Mouse (Mus musculus) limb, embryonic 13.5 days (tissue): Measurements from ENCODE around the gene Mvk. TPM values are rescaled to one million over a fixed set of nuclear protein-coding genes. Genes with fewer than 3 reads are reported as not detected.

Experiments
- microRNA-seq: library from miRNA; unstranded; fragments of <30 nt; microRNA quantifications from one replicate; pipeline ENCODE4, GENCODE M21; 2016
- polyA plus RNA-seq: library from polyadenylated mRNA; unstranded; fragments of >200 nt; fragmentation: Nextera tagmentation; extraction: Ambion mirVana; gene quantifications from 2 replicates; pipeline ENCODE4 v1.2.1, GENCODE M21; 2015

The Mvk gene
- polyA plus RNA-seq, 1 experiment from 2014 or later = 39.0 TPM

Small RNA genes within 50 kb of the gene (microRNA-seq; reads per million reads assigned to microRNA genes)
- gene Mir7027 = not detected

Other genes starting within 250 kb of the Mvk start
- not detected in 2 replicates for gene Foxn4, start 170.5 kb upstream of the Mvk start, polyA plus RNA-seq
- gene Myo1h, start 155.1 kb upstream of the Mvk start, polyA plus RNA-seq = 0.98 and 1.3 TPM in 2 replicates
- gene Kctd10, start 63.8 kb upstream of the Mvk start, polyA plus RNA-seq = 87.3 and 90.6 TPM in 2 replicates
- 42.1 and 46.0 TPM in 2 replicates for gene Ube3b, start 63.7 kb upstream of the Mvk start, polyA plus RNA-seq
- gene Mmab, start 209 bp upstream of the Mvk start, polyA plus RNA-seq = 34.3 and 34.9 TPM in 2 replicates
- 0.69 and 0.72 TPM in 2 replicates for gene Fam222a, start 123.7 kb downstream of the Mvk start, polyA plus RNA-seq
- gene Trpv4, start 214.2 kb downstream of the Mvk start, polyA plus RNA-seq = 8.4 and 11.8 TPM in 2 replicates
- 95.1 and 97.0 TPM in 2 replicates for gene Gltp, start 246.7 kb downstream of the Mvk start, polyA plus RNA-seq